Mouse (Mus musculus) T-helper 1 cell (primary cell): ENCODE data around the gene Flrt3.

Source experiments
- in situ Hi-C: fragments of 300-600 bp; cut with MboI, MseI; formaldehyde crosslinking; loops from one replicate; pipeline ENCODE4 v1.15.1; 2025; ENCODE audit warnings: high pct_unique_total_duplicates

The Flrt3 gene

DNA sequence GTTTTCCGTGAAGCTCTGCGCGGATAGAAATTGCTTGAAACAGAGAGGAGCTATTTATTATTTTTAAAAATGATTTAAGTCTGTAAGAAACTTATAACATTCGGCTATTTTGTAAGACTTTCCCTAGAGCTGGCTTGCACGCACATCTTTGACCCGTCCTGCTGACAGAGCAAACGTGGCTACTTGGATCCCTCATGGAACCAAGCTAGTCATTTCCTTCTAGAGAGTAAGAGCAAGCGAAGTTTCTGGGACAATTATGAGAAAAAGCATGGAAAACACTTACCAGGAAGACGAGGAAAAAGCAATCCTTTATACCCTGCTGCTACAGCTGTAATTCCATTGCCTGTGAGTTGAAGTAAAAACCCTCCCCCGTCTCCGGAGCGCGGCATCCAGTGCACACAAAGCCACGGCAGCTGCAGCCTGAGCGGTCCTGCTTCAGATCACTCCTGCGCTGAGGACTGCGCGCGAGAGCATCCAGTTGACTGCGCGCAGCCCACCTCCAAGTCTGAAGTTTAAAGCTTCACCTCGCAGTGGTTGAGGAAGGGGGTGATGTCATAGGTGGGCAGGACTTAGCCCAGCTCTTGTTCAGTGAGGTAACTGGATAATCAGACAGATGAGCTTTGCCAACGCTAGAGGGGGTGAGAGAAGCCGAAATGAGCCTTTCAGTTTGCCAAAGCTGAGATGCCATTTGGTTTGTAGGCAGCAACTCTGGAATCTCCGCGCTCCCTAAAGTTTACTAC is at the start of gene Flrt3:
Flrt3 (minus strand) TSS at position 507 of the 740 bp plus-strand sequence.
- in situ Hi-C loops: no loop called here

DNA sequence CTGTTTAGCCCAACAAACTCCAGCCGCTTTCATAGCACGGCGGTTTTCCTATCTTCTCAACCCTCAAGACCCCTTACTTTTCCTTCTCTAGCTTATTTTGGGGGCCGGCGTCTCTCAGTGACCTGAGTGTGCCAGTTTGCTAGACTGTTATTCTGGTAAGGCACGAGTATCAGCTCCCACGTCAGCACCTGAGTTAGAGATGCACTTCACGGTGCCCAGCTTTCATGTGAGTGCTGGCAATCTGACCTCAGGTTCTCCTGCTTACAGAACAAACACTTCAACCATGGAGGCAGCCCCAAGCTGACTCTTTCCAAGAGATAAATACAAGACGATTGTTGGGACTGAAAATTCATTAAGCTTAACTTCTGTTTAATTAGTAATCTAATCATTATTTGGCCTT is 46.1 kb upstream of the Flrt3 start:
- in situ Hi-C loops: no loop called here

DNA sequence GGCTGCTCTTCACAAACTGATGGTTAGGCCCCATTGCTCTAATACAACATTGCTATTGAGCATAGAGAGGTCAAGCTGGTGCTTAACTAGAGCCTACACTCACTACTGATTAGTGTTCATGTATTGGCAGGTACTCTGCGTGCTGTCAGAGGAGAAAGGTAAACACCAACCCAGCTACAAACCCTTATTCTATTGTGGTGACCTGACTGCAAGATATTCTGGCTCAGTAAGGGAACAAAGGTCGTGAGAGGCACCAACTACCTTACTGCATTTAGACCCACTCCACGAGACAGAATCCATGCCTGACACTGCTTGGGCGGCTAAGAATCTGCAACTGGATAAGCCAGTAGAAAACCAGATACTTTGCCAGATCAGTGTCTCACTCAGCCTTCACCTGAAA is 44.6 kb upstream of the Flrt3 start:
- in situ Hi-C loops: no loop called here

DNA sequence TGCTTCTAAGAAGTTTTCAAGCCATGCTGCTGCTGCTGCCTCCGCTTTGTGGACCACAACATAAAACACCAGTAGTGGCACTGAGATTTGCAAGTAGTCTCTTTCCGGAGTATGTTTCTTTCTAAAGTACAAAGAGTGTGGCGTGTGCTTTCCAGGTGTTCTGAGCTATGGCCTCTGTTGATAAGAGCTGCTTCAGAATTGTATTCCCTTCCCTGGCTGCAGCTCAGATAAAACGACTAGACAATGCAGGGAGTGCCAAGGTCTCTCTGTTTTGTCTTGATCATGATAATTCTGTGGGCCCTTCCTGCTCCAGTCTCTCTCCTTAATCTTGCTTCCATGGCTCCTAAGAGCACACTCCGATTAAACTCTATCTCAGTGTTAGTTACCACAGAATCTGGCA is 36.3 kb upstream of the Flrt3 start:
- in situ Hi-C loops: no loop called here

DNA sequence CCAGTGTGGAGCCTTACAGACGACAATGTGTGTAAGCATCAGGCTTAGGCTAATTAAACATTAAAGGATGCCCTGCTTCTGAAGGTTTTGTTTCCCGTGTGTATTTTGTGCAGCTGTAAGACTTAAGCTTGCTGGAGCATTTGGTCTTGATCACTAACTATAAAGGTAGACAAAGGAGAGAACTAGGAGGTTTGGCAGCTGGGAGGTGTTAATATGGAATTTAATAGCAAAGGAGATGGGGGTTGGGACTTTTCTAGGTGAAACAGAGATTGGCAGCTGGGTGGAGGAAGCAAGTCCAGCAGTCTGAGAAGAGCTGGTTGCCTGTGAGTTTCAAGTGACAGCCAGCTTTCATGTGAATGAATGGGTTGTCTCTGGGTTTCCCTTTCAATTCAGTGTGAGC is 34.0 kb upstream of the Flrt3 start:
- in situ Hi-C loops: no loop called here

DNA sequence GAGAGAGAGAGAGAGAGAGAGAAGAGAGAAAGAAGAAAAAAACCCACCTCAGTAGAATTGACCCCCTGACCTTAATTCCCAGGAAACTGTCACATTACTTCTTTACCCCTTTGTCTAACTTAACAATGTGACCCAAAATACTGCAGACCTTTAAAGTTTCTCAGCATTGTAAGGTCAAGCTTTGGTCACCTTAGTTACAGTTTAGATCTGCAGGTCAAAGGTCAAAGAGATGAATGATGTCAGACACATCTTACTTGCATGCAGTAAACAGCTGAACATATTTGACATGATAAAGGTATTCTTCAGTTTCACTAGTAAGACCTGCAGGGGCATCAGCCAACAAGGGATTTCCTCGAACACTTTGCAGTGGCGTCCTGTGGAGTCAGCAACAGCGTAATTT is 32.9 kb upstream of the Flrt3 start:
- in situ Hi-C loops: no loop called here

DNA sequence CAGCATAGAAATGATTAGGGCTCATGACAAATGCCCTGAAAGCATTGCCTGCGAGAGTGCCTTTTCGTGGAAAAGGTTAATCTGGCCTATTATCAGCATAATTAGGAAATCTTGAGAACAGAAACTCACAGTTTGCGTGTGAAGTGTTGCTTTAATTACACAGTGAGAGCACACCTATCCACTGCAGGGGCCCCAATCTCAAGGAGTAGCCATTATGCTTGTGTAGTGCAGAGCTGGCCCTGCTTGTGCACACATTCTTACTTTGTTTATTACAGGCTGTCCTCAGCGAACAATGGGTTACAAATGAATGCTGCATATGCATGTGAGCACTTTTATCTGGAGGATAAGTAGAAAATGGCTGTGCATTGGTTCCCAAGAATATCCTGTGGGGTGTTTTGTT is 32.1 kb upstream of the Flrt3 start:
- in situ Hi-C loops: no loop called here

DNA sequence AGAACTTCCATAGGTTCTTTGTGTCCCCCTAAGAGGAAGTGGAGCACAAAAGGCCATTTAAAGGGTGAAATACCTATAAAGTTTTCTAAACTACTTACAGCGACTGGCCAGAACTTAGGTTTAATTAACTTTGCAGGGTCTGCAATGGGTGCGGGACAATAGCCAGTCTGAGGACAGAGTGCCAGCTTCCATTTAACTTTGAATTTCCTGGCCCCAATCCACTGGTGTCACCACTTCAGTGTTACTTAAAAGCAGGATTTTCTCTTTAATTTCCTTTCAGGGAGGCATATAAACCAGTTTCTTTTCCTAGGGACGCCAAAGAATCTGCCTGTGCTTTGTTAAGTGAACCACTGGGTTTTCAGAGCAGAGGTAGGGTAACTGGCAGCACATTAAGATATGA is 27.3 kb upstream of the Flrt3 start:
- in situ Hi-C loops: no loop called here

DNA sequence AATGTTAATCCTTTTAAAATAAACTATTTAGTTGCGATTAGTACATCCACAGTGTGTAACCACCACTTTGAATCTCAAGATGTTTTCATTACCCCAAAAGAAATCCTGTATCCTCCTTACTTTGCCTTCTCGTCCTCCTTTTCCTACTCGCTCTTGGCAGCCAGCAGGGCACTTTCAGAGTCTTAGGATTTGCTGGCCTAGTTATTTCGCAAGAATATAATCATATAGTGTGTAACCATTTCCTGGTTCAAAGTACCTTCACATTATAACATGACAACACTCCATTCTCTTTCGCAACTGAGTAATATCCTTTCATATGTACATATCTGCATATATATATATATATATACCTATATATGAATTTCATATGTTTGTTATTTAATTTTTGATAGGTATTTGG is 22.6 kb upstream of the Flrt3 start:
- in situ Hi-C loops: no loop called here

DNA sequence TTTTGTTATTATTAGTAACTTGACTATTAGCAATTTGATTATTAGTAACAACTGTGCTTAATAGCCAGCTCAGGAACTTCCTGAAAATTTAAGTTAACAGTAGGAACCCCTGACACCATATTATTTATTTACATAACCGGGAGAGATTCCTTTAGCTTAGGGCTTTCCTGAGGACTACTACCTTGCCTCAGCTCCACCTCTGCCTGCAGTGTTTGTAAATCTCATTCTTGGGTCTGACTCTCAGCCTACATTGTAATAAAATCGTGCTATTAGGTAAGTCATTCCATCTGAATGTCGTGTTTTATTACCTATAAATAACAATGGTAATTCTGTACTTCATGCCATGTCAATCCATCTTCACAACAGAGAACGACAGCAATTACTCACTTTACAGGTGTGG is 21.2 kb upstream of the Flrt3 start:
- in situ Hi-C loops: no loop called here

DNA sequence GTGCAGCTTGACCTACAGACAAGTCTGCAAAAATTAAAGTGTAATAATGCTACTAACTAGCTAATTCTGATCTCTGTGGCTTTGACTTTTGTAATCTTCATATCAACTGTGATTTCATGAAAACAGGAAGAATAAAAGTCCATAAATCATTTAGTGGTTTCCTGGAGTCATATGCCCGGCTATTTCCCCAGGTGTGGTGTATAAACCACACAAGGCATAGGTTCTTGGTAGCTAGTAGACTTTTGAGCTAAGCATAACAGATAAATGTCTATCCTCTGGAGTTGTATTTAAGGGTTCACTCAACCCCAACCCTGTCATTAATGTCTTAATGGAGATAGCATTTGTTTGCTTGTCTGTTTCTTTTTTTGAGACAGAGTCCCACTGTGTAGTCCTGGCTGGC is 20.1 kb upstream of the Flrt3 start:
- in situ Hi-C loops: no loop called here

DNA sequence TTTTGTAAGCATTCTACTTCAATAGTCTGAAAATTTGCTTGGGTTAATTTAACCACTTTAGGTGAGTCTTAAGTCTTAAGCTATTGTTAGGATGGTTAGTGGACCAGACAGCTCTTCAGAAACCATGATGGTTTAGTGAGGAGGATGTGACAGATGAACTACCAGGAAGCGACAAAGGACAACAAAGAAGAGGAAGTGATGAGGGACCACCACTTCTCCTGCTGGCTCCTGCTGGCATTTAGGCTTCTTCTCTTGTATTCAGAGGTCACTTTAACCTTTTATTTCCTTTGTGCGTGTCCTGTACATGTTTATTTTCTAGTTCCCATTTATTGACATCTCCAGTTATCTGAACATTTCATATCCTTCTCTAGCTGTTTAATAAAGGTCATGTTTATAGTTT is 19.6 kb upstream of the Flrt3 start:
- in situ Hi-C loops: no loop called here

DNA sequence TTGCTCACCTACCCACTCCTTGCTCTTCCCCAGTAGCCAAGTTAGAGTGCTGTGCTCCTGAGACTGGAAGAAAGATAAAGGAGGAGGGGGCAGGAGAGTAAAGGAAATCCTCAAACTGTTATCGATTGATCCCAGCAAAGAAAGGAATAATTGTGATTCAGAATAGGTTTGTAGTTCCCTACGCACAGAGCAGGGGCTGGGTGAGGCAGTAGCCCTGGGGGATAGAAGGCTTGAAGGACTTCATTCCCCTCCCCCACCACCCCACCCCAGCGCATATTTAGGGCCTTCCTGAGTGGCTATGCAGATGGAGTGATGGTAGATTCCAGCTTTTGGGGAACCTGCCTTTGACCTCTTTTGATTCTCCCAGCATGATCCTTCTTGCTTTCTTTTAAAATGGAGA is 5.5 kb upstream of the Flrt3 start:
- in situ Hi-C loops: no loop called here

DNA sequence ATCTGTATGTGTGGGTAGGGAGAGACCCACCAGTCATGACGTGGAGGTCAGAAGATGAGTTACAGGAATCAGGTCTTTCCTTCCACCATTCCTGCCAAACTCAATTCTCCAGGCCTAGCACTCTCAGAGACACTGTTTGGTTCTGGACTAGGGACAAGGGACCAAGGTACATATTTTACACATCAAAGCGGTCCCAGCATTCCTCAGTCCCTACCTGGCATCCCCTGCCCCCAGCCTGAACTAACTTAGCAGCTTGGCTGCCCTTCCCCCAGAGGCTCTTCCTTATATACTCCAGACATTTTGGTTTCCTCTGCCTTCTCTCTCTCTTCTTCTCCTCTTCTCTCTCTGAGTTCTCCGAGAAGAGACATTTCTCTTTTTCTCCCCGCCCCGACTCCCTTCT is 2.2 kb upstream of the Flrt3 start:
- in situ Hi-C loops: no loop called here

DNA sequence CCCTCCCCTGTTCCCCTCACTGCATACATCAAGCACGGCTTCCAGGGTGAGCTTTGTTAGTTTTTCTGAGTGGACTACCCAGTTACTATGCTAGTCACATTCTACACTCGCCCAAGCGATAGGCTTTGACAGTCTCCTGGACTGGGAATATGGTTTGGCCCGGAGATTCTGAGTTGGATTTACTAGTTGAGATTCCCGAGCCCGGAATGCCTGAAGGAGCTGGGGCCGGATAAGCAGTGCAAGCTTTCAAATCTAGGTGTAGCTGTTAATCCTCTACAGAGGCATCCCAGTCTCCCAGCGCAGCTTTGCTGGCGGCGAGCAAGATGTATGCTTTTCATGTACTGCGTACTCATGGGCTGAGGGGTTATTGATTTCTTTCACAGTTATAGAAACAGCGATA is 812 bp downstream of the Flrt3 start:
- in situ Hi-C loops: no loop called here

DNA sequence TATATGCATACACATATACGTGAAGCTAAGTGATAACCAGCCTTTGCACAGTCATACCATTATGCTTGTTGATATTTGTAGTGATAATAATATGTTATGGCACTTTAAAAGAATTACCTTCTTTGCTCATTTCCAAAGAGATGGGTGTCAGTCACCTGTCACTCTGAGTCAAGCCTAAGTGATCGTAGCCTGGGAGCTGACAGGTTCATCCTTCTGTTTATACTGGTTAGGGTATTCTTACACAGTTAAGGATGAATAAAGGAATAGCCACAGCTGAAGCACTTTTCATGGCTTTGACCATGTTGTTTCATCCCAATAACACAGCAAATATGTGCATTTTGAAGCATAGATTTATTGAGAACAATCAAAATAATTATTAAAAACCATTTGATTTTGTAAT is 1.5 kb downstream of the Flrt3 start:
- in situ Hi-C loops: no loop called here

DNA sequence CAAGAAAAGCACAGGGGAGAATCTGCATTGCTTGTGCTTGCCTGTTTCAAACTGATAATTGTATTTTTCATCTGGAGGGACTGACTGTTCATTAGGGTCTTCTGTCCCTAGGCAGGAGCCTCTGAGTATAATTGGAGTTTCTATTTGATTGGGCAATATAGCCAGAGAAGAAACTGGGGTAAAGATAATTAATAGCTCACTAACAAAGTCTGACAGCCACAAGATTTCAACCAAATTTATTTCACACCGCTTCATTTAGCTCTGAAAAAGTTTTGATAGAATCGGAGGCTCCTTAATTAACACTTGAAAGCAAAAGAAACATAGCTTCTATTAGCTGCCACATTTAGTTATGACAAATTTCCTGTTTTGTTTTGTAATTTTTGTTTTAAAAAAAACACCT is 2.2 kb downstream of the Flrt3 start:
- in situ Hi-C loops: no loop called here

DNA sequence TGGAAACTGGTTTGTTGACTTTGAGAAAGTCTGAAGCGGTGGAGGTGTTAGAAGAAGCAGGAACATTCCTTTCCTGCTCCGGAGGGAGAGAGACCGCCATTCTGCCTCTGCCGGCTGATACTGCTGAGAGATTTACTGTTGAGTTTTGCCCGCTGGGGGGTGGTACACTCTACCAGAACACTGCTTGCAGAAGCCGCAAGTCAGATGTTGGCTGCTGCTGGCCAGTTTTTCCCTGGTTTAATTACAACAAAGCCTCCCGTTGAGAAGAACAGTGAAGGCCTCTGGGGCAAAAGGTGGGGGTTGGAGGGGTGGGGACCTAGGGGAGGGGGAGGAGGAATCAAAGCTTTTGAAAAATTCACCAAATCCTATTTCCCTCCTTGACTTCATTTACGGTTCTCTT is 3.0 kb downstream of the Flrt3 start:
- in situ Hi-C loops: no loop called here

DNA sequence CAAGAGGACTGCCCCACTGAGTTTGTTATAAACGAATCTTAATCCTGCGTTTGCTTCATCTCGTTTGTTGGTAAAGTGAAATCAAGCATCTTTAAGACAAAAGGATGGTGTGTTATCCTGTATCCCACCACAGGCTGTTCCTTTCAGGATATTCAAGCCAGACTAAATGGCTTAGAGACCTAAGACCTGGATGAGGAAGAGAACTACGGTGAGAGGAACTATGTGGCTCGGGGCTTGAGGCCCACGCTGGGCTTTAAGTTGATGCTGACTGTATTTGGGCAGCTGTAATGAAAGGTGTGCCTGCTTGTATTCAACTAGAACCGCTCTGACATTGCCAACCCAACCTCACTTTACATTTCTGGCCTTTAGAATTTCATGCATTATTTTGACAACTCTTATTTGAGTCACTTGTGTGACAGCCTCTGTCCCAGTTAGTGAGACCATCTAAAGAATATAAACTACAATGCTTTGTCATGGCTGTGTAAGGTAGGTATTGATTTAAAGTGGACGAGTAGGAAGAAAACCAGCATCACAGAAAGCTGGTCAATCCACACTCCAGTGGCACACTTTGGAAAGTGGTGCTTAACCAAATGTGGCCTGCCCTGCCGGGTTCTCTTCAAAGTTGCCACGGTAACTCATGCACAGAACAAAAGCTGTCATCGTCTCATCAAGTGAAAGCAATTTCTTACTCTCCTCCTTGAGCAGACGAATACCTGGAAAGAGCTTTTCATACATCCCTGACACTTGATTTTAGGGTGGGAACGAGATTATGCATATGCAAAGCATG is 3.8 kb downstream of the Flrt3 start:
- in situ Hi-C loops: no loop called here

DNA sequence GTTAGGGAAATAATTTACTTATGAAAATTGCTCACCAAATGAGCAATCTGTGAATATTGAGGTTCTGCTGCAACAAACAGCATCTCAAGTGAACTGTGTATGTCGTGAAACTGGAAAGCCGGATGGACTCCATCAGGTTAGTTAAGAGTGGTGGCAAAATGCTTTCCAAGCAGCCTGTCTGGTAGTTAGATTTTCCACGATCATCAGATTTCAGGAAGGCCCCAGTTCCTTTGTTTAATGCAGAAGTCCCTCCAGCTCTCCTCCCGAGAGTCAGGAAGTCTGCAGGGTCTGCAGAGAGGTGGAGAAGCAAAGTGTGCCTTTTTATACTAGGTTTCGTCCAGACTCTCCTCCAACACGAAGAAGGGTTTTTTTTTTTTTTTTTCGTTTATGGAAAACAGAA is 4.4 kb downstream of the Flrt3 start:
- in situ Hi-C loops: no loop called here

DNA sequence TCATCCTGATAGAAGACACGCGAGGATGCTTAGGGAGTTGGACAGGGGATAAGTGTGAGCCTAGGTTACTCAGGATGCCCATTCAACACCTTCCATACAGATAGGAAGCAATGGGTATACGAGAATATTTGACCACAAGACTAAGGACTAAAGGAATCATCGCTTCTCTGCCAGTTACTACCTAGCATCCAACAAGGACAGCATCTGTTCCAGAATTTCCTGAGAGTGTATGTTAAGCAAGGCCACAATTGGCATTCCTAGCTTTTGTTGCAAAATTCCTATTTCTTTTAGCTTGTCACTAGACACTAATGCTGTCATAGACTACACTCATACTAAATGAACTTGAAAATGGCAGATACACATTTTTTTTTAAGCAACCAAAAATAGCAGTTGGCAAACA is 6.9 kb downstream of the Flrt3 start:
- in situ Hi-C loops: no loop called here

DNA sequence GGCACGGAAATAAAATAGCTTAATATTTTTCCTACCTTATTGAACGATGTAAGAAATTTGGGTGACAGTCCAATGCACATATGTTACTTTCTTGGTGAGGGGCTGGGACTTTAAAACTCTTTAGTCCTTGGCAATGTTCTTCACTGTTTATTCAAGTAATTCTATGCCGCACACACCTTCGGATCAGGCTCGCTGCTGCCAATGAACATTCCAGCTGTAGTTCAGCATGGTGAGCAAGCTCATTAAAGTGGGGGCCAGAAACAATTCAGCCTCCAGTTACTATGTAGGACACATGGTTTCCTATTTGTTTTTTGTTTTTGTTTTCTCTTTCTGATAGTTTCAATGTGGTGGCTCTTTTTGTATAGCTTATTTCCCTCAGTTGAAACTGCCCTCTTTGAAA is 8.6 kb downstream of the Flrt3 start:
- in situ Hi-C loops: no loop called here

DNA sequence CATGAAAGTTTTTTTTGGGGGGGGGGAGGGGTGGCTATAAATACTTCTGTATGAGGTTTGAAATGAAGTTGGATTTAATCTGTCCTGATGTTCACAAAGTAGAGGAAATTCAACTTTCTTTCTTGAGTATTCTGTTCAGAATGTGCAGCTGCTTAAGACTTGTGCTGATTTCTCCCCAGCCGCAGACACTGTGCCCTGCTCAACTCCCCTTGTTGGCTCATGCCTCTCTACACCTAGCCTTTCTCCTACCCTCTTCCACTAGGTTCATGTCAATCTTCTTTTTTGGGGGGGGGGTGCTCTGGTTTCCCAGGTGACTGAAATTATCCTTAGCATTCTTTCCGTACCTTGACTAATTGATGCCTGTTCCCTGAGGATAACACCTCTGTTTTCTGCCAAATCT is 17.3 kb downstream of the Flrt3 start:
- in situ Hi-C loops: no loop called here

DNA sequence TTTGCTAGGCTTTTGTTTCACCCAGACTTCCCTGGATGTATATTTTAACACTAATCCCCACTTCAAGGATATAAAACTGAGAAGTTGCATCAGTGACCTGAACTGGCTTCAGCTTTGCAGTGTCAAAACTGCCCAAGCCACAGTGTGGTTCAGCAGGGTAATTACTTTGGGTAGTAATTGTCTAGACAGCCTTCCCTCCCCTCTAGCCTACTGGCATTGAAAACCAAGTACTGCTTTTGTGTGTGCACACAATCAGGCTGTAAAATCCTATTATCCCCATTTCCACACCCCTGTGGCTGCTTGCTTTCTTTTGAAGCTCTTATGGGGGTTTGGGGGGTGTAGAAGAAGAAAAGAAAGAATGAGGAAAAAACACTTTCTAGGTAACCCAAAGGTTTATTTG is 17.8 kb downstream of the Flrt3 start:
- in situ Hi-C loops: no loop called here
